Mouse (Mus musculus) liver, embryonic 11.5 days (tissue): ENCODE results near the gene Car2. TPM values are rescaled to one million over a fixed set of nuclear protein-coding genes. Genes with fewer than 3 reads are reported as not detected.

Source experiments
- ATAC-seq: fragments of 200-750 bp; cut with Nextera tagmentation; replicated peaks from 2 replicates; pipeline ENCODE4 v1.8.0; 2017; ENCODE audit warnings: moderate number of reproducible peaks, mild to moderate bottlenecking, moderate TSS enrichment, moderate library complexity; ENCODE audit not compliant: low FRiP score
- DNase-seq: peaks from one replicate; pipeline ENCODE4 v3.0.0-alpha.2; 2017; ENCODE audit warnings: low spot score
- H3K27ac ChIP-seq: fragments of 300-500 bp; sonication (generic); 2 replicates; pipeline ENCODE4 v1.5.1; 2014; ENCODE audit warnings: mild to moderate bottlenecking, low read depth, low read length, control low read depth
- H3K27me3 ChIP-seq: fragments of 300-500 bp; sonication (generic); replicated peaks from 2 replicates; pipeline ENCODE4 v1.6.1; 2014; ENCODE audit warnings: low read length, mixed read lengths; ENCODE audit not compliant: control insufficient read depth, insufficient read depth
- H3K36me3 ChIP-seq: fragments of 300-500 bp; sonication (generic); 2 replicates; pipeline ENCODE4 v1.6.1; 2014; ENCODE audit warnings: mild to moderate bottlenecking, low read length, moderate library complexity, mixed read lengths; ENCODE audit not compliant: control insufficient read depth, insufficient read depth
- H3K4me1 ChIP-seq: fragments of 300-500 bp; sonication (generic); replicated peaks from 2 replicates; pipeline ENCODE4 v1.6.1; 2014; ENCODE audit warnings: low read length, mixed read lengths; ENCODE audit not compliant: control insufficient read depth, insufficient read depth
- H3K4me2 ChIP-seq: fragments of 300-500 bp; sonication (generic); 2 replicates; pipeline ENCODE4 v1.6.1; 2014; ENCODE audit warnings: mild to moderate bottlenecking, control low read depth, moderate library complexity
- H3K4me3 ChIP-seq: fragments of 300-500 bp; sonication (generic); 2 replicates; pipeline ENCODE4 v1.5.1; 2014; ENCODE audit warnings: low read depth, low read length, control low read depth
- H3K9ac ChIP-seq: fragments of 300-500 bp; sonication (generic); 2 replicates; pipeline ENCODE4 v1.6.1; 2014; ENCODE audit warnings: low read depth, low read length, control low read depth
- H3K9me3 ChIP-seq: fragments of 300-500 bp; sonication (generic); 2 replicates; pipeline ENCODE4 v1.6.1; 2016; ENCODE audit warnings: low read length, inconsistent platforms, mixed read lengths; ENCODE audit not compliant: control insufficient read depth
- WGBS: fragments of 180-500 bp; shearing (Covaris S2); extraction: QIAGEN DNeasy Blood & Tissue Kit; methylation state at CpG from one replicate; pipeline ENCODE4 v1.1.7; 2014; 5-methylcytosine and 5-hydroxymethylcytosine counted together
- polyA plus RNA-seq: library from polyadenylated mRNA; unstranded; fragments of >200 nt; fragmentation: Nextera tagmentation; extraction: Ambion mirVana; gene quantifications from 2 replicates; pipeline ENCODE4 v1.2.1, GENCODE M21; 2014

Car2 gene
- polyA plus RNA-seq, 1 experiment from 2014 or later = 1,283 TPM

DNA sequence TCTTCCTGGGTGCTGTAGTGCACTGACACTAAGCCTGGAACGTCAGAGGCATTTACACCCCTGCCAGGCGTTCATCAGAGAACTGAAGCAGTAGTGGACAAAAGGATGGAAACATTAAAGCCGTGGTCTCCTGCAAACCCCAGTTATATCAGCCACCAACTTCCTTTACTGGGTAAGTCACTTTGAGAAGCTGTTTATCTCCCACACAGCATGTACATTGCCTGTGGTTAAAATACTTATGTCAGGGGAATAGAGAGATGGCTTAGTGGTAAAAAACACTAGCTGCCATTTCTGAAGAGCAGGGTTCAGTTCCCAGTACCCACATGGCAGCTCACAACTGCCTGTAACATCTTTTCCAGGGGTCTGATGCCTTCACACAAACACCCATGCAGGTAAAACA lies 58.6 kb downstream of the Car2 start:
- no peaks in the 10 kb centered on the region for H3K27me3 ChIP-seq
- no peaks in the 10 kb centered on the region for H3K9me3 ChIP-seq
- ATAC-seq (peak; percentile 66), DNase-seq (no peak)
- H3K4me2 ChIP-seq = no peak overlapping the region
- no peak overlapping the region for H3K9ac ChIP-seq
- H3K4me3 ChIP-seq = no peak overlapping the region
- 37% methylated on average over 3 of the region's 3 CpGs for WGBS
- H3K27ac ChIP-seq = no peak overlapping the region
- no peaks in the 10 kb centered on the region for H3K36me3 ChIP-seq
- 0 out of 2 replicates have a peak, but pooled peaks cover 3% of the 10 kb centered on the region for H3K4me1 ChIP-seq

- no peaks in the 10 kb centered on the region for H3K27me3 ChIP-seq
- ATAC-seq (no peak), DNase-seq (no peak)
- no peak overlapping the region for H3K9ac ChIP-seq
- no peak overlapping the region for H3K4me2 ChIP-seq
- H3K4me3 ChIP-seq = no peak overlapping the region
- WGBS = 84% methylated on average over 2 of the region's 2 CpGs
- no peak overlapping the region for H3K27ac ChIP-seq
- no peaks in the 10 kb centered on the region for H3K9me3 ChIP-seq
- H3K4me1 ChIP-seq = 0 out of 2 replicates have a peak, but pooled peaks cover 3% of the 10 kb centered on the region
- H3K36me3 ChIP-seq = no peaks in the 10 kb centered on the region
These were observed 59.6 kb downstream of the Car2 start for GRCm38 (mm10) chr3:14945627-14946026.

- Histone ChIP-seq H3K4me1 (0 out of 2 replicates have a peak, but pooled peaks cover 3% of the 10 kb centered on the region), H3K9ac (no peak overlapping the region), H3K27me3 (no peaks in the 10 kb centered on the region), H3K27ac (no peak overlapping the region), H3K4me2 (no peak overlapping the region), H3K4me3 (no peak overlapping the region), H3K36me3 (no peaks in the 10 kb centered on the region), H3K9me3 (no peaks in the 10 kb centered on the region)
- WGBS = 81% methylated on average over 6 of the region's 6 CpGs
- DNase-seq (no peak), ATAC-seq (no peak)
These were observed 62.2 kb downstream of the Car2 start for GRCm38 (mm10) chr3:14948067-14948800.

DNA sequence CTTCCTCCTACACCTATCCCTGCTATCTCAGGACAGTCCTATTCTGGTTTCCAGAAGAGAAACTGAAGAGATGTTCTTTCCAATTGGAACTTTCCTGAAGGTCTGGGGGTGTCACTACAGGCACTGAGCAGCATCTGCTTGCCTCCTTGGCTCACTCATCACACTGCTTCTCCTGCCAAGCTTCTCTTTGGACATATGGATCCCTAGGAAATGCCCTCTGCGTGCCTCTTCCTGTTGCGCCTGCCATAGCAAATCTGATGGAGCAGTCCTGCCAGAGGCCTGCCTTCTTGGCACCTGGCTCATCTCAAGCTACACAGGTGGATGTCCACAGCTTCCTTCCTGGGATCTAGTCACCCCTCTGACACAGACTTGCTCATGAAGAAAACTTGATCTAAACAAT lies 64.0 kb downstream of the Car2 start:
- WGBS = 77% methylated on average over 2 of the region's 2 CpGs
- H3K36me3 ChIP-seq = no peaks in the 10 kb centered on the region
- no peak overlapping the region for H3K27ac ChIP-seq

More for the DNA sequence above, 64.0 kb downstream of the Car2 start:
- Histone ChIP-seq H3K4me1 (no peaks in the 10 kb centered on the region), H3K27me3 (no peaks in the 10 kb centered on the region), H3K4me2 (no peak overlapping the region), H3K9me3 (no peaks in the 10 kb centered on the region), H3K9ac (no peak overlapping the region), H3K4me3 (no peak overlapping the region)
- DNase-seq (no peak), ATAC-seq (no peak)

Other genes starting within 250 kb of the Car2 start
- 2.5 and 2.6 TPM in 2 replicates for gene Car13, start 244.5 kb upstream of the Car2 start, polyA plus RNA-seq
- gene Car1, start 77.9 kb upstream of the Car2 start, polyA plus RNA-seq = 32.0 and 32.9 TPM in 2 replicates
- 3.2 and 3.5 TPM in 2 replicates for gene Car3, start 22.8 kb upstream of the Car2 start, polyA plus RNA-seq